Mouse (Mus musculus): ENCODE results near the gene Btbd9.

The Btbd9 gene

GRCm38 (mm10) chr17:30598300-30598699 is 22.0 kb upstream of the Btbd9 start:
- no peak for DNase-seq

DNA sequence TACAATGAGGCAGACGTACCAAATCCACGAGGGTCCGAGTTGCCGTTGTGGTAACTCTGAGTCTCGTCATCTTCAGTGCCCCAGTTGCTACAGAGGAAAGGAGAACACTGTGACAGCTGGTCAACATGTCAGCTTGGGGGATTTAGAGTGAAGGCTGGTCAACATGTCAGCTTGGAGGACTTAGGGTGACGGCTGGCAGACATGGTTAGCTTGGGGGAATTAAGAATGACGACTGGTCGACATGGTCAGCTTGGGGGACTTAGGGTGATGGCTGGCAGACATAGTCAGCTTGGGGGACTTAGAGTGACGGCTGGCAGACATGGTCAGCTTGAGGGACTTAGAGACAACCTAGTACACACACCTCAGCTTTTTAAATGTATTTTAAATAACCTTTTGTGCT is 21.5 kb upstream of the Btbd9 start:
- DNase-seq, result no peak

GRCm38 (mm10) chr17:30594846-30595245 is 18.6 kb upstream of the Btbd9 start:
- DNase-seq, result no peak

- DNase-seq, result no peak
Measured at GRCm38 (mm10) chr17:30594407-30594806, 18.1 kb upstream of the Btbd9 start.

DNA sequence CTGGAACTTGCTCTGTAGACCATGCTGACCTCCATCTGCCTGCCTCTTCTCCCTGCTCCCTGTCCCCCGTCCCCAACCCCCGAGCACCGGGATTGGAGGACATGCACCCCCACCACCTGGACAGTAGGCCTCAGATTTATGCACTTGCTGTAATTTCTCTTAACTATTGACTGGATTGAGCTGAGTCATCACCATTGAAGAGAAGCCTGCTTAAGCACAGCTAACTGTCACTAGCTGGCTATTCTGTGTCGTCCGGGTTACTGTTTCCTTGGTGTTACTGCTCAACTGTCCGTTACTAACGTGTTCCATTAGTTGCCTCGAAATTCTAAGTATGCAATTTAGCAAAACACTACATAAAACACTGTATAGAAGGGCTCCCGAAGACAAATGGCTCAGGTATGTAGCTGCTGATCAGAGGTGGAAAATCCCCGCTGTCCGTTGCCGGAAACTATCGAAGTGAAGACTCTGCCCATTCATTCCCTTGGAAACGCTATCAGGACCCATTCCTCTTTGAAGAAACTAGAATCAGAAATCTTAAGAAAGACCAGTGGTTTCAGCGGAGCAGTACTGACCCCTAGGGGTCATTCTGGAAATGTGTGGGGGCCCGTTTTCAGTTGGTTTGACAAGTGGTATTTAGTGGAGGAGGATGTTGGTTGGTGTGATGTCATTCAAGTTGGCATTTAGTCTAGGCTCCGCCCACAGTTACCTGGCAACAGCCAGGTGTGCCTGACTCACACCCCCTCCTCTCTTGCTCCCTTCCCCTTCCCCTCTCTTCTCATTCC is 14.3 kb upstream of the Btbd9 start:
- DNase-seq, result peak; percentile 77 to 81

DNA sequence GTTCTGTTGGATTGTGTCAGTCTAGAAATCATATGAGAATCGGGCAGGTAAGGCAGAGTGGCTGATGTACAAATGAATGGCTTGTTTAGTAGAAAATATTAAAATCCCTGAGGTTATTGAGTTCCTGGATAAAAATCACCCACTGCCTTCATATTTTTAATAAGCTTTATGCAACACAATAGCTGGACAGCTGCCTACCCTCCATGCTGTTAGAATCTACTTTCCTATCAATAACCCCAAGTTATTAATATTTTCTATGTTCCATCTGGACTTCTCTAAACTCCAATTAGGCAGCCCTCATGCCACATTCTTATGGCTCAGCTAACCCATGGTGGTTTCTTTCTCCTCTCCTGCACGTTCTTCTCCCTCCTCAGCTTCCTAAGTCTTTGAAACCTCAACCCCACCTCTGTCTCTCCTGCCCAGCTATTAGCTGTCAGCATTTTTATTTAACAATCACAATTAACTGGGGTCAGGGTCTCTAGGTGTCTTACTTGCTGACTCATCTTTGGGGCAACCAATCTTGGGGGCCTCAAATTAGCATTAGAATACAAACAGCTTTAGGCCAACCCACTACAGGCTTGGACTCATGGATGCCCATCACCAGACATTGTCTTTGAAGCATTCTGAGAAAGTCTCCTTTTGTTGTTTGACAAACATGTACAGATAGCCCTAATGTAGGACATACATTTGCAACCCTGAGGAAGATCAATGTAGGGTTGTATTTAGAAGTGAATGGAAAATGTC is 7.1 kb upstream of the Btbd9 start:
- no peak for DNase-seq

GRCm38 (mm10) chr17:30582313-30582712 is 6.0 kb upstream of the Btbd9 start:
- DNase-seq, result no peak

DNA sequence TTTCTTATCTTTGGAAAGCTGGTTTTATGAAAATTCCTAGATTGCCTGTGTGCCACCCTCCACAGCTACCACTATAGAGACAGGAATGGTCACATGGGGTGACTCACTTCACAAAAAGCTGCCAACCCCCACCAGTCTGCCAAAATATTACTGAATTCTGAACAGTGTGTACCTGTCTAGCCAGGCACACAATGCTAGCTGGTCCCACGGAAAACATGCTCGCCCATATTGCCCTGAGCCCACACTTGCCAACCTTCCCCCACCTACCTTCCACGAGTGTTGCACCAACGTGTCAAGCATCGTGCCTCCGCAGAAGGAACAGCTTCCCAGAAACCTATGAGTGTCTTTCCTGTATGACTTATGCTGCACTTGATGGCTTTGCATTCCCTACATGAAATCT is 4.9 kb upstream of the Btbd9 start:
- DNase-seq, result no peak

DNA sequence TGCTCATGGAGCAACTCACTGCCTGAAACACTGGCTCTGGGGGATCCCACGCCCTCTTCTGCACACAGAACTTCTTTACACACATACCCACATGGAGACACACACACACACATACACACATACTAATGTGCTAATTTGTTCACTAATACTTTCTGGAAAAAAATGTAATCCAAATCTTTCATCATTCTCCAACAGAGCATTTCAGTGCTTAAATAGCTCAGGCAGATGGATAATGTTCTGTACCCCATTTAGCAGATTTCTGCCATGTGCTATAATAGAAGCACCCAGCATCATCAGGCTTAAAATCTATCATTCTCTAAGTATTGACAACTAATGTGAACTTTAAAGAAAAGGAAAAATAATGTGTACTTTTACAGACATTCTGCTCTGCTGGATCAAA is 4.5 kb upstream of the Btbd9 start:
- DNase-seq, result no peak

DNA sequence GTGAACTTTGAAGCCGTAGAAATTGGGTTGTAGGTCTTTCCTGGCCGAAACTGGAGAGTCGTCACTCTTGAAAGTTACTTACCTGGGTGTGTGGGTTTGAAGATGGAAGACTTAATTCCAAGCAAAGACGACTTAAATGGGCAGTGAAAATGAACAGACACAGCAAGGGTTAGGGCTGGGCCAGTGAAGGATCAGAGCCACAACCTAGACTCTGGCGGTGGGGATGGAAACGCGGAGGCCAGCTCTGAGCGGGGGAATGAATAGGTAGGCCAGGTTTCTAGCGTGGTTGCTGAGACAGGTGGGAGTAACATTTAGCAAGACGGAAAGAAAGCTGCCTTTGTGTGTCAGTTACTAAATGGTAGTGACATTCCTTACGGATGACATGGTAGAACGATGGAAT is 658 bp upstream of the Btbd9 start:
- DNase-seq, result no peak

DNA sequence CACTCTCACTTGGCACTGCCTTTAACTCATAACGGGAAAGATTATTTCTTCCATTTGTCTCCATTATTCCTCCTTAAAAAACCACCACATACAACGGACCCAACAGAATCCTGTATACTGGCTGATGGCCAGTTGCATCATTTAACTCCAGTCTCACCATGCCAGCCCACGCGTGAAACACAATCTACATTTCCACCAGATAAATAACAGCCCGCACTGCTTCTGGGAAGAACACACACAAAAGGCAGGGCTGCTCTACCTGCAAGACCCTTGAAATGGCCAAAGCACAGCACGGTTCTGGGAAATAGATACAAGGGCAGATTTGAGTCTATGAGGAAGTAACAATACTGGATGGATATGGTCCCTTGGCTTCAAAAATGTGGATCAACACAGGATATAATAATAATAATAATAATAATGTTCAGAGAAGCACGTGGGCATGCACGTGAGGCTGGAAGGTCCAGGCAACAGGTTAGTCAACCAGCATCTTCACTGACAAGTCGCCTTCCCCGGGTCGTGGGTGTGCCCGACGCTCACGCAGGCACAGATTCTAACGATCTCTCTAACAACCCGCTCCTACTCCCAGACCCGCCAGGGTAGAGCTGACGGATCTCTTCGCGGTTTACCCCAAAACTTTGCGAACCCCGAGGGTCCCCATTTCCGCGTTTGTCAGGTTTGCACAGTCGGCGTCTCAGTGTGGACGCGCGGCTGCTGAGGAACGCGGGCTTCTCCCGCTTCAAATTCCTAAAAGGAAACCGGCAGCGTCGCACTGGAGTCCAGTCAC is 975 bp downstream of the Btbd9 start:
- peak; percentile 57 to 63 for DNase-seq

GRCm38 (mm10) chr17:30574783-30575075 is 1.6 kb downstream of the Btbd9 start:
- DNase-seq, result peak; percentile 22 to 28

DNA sequence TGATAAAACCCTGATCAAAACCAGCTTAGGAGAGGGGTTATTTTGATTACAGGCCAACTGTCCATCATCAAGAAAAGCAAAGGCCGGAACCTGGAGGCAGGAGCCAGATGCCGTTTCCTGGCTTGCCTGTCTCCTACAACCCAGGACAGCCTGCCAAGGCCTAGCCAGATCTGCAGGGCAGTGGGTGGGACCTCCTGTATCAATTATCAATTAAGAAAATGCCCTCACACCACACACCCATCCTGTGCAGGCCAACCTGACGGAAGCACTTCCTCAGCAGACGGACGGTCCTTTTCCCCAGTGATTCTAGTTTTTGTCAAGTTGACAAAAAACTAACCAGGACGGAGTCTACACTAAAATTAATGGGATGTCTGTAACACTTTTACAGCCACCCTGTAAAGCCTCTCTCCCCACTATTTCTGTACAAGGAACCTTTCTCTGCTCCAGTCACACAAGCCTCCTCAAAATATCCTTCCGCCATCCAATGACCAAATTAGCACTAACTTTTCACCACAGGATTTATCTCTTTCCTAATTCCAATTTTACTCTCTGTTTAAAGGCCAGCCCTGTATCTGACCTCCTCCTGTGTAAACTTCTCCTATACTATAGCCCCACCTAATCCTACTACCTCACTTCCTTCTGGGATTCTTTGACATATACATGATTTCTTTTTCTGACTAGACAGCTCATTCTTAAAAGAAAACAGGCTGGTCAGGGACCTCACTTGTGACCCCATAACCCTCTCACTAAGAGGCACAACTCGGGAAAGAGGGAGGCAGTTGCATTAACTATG is 2.1 kb downstream of the Btbd9 start:
- DNase-seq, result no peak

DNA sequence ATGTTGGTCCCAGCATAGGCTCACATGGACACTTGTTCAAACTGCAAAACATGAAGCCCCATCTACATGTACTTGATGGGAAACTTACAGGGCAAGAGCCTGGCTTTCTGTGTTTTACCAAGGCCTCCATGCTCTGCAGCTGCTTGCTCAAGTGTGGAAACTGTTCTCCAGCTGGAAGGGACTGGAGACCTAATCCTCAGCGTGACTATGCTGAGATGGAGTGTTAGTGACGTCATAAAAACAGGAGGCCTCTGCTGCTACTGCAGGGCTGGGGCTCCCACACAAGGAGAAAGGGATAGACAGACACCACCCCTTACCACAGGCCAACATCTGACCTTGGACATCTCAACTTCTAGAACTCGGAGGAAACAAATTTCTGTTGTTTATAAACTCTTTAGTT is 5.3 kb downstream of the Btbd9 start:
- no peak for DNase-seq

- no peak for DNase-seq
Measured at GRCm38 (mm10) chr17:30570173-30570572, 6.1 kb downstream of the Btbd9 start.

- no peak for DNase-seq
Measured at GRCm38 (mm10) chr17:30568473-30568872, 7.8 kb downstream of the Btbd9 start.

DNA sequence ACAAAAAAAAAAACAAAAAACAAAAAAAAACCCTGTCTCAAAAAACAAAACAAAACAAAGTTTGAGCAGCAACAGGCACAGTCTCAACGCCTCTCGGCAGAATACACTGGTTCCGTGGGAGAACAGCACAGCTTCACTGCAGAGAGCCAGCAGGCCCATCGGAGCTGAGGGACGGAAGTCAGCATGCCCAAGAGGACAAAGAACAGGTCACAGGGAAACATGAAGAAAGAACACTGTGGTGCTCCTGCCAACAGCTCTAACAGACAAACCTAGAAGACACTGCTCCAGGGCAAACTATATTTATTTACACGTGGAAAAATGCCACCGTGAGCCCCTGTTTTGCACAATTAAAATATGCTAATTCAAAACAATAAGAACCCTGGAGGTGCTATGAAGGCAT is 11.3 kb downstream of the Btbd9 start:
- DNase-seq, result no peak

DNA sequence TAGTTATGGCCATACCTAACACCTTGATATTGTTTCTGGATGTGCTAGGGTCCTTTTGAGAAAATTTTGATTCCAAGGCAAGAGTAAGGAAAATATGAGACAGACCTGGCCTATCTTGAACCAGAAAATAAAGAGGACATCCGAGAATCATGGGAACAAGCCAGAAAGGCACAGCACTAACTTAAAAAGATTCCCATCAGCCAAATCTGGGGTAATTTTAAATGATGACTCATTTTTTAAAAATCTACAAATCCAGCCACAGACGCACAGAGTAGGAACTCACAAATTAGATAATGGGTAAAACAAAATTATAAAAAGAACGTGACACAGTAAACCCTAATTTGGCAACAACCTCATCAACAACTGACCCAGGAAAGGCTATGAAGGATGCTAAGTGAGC is 11.9 kb downstream of the Btbd9 start:
- DNase-seq, result no peak

DNA sequence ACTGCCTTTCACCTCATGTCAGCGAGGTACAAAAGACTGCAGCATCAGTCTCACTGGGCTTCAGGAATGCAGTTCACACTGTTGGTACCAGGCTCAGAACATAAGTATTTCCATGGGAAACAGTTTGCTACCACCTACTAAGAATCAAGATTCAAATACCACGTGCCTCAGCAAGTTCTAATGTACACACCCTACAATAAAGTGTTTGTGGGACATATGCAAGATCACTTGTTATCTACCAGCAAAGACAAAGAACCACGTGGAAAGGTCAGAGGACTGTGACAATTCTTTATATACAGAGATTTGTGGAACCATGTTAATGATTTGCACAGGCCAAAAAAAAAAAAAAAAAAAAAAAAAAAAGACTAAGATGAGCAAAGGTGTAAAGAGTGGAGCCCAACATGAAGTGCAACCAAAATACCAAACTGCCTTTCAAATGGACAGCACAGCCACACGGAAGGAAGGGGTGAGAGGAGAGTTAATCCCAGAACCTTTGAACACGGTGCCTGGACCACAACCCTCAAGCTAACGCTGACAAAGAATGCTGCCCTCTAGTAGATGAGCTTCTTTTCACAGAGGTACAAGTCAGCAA is 12.7 kb downstream of the Btbd9 start:
- DNase-seq, result no peak

DNA sequence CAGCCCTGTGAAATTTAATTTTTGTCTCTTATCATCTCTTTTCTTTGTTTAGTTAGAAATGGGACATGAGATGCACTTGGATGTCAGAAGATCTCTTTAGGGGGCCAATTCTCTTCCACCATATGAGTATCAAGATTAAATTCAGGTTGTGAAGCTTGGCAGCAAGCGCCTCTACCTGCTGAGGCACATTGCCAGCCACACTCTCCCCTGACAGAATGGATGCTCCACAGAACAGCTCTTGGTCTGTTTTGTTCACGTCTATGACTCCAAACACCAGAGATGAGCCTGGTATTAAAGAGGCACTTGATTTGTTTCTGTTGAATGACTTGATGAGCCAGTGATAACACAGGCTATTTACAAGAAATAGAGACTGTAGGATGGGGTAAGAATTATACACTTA is 13.5 kb downstream of the Btbd9 start:
- no peak for DNase-seq

DNA sequence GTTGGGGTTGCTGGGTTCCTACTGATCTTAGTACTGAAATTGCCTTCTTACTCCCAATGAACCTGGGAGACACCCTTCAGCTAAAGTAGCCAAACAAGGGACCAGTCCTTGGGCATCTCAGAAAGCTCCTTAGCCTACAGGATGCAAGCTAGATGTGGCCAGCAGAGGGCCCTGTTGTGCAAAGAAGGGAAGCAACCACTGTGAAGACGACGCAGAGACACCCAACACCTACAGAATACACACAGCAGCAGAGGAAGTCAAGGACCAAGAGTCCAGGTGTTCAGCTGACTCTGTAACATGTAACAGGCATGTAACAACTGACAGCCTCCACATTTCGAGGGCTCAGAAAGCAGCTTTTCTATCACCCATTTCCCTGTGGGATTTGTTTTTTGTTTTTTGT is 16.8 kb downstream of the Btbd9 start:
- peak; percentile 88 to 90 for DNase-seq

DNA sequence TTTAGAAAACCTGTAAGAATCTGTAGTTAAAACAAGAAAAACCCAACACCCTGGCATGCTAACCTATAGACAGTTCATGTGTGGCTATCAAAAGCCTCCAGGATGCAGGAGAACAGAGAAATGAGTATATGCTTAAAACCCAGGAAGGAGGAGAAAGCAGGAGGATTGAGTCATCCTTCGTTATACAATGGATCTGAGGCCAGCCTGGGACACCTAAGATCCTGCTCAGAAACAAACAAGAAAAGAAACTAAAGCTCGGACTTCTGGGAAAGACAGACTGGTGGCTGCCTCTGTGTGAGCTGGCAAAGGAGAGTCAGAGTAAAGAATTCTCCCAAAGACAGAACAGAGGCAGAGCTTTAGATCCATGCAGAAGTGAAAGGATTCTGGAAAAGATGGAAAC is 17.7 kb downstream of the Btbd9 start:
- no peak for DNase-seq

GRCm38 (mm10) chr17:30556512-30556911 is 19.8 kb downstream of the Btbd9 start:
- no peak for DNase-seq
